Mouse (Mus musculus): ENCODE results near the gene Slc35a2.
"Not testable (repeated sequence)": the region's sequence is repeated elsewhere in the genome, so short reads cannot be mapped to it uniquely, and the experiment has no call there.

The Slc35a2 gene

GRCm38 (mm10) chrX:7907735-7908134 lies 23.9 kb downstream of the Slc35a2 start, which contains the start of gene Gm10491:
TSS of gene Gm10491 (minus strand) at chrX:7907835.
- DNase-seq (ENCODE audit: low spot score), result no peak

GRCm38 (mm10) chrX:7909242-7909641 lies 25.4 kb downstream of the Slc35a2 start, which contains the start of gene Gm10490:
TSS of gene Gm10490 (plus strand) at chrX:7909542.
- DNase-seq (ENCODE audit: low spot score), result not testable (repeated sequence)

- DNase-seq (ENCODE audit: low spot score), result no peak
Observed at GRCm38 (mm10) chrX:7910473-7910872, 26.6 kb downstream of the Slc35a2 start.

GRCm38 (mm10) chrX:7915669-7916068 lies 31.8 kb downstream of the Slc35a2 start:
- not testable (repeated sequence) for DNase-seq (ENCODE audit: low spot score)

- not testable (repeated sequence) for DNase-seq (ENCODE audit: low spot score)
Observed at GRCm38 (mm10) chrX:7917960-7918359, 34.1 kb downstream of the Slc35a2 start.

GRCm38 (mm10) chrX:7919601-7920383 lies 36.0 kb downstream of the Slc35a2 start, which contains the start of gene Pcsk1n:
TSS of gene Pcsk1n (plus strand) at chrX:7919822.
- DNase-seq (ENCODE audit: low spot score), result peak; percentile 74

GRCm38 (mm10) chrX:7922032-7922431 lies 38.2 kb downstream of the Slc35a2 start:
- DNase-seq (ENCODE audit: low spot score), result no peak

- DNase-seq (ENCODE audit: low spot score), result no peak
Observed at GRCm38 (mm10) chrX:7926266-7926665, 42.4 kb downstream of the Slc35a2 start.

- no peak for DNase-seq (ENCODE audit: low spot score)
Observed at GRCm38 (mm10) chrX:7927116-7927515, 43.3 kb downstream of the Slc35a2 start.

GRCm38 (mm10) chrX:7928270-7928790 lies 44.5 kb downstream of the Slc35a2 start, which contains the start of gene Eras:
TSS of gene Eras (minus strand) at chrX:7928607.
- no peak for DNase-seq (ENCODE audit: low spot score)

- no peak for DNase-seq (ENCODE audit: low spot score)
Observed at GRCm38 (mm10) chrX:7936874-7937273, 53.0 kb downstream of the Slc35a2 start.

GRCm38 (mm10) chrX:7937667-7938066 lies 53.8 kb downstream of the Slc35a2 start:
- DNase-seq (ENCODE audit: low spot score), result no peak
